Mouse (Mus musculus) E14TG2a.4 (cell line): ENCODE data around the gene Hist2h3c2.

Experiments used
- CTCF ChIP-seq: conservative IDR thresholded peaks from 2 replicates; pipeline ENCODE4 v1.5.1; 2014; ENCODE audit warnings: low read length
- NANOG ChIP-seq: IDR thresholded peaks from 2 replicates; pipeline ENCODE4 v1.6.1; 2014; ENCODE audit warnings: borderline replicate concordance, low read length, mixed read lengths
- POU5F1 ChIP-seq: IDR thresholded peaks from 2 replicates; pipeline ENCODE4 v1.6.1; 2014; ENCODE audit warnings: low read length, borderline replicate concordance

GRCm38 (mm10) chr3:96268051-96268775 is 29.3 kb upstream of the Hist2h3c2 start, which contains the start of gene Hist2h3b:
- no peak for TF ChIP-seq CTCF
- no peak for TF ChIP-seq NANOG
- no peak for TF ChIP-seq POU5F1
